Mouse (Mus musculus) spleen, postnatal 36 days (tissue): ENCODE results near the gene Chd5.

ENCODE experiments used
- DNase-seq, 2 experiments: peaks; one replicate each; pipeline ENCODE4 v3.0.0; 2022; ENCODE audit warnings: low spot score in 2 of 2, mixed read lengths in 1 of 2

Gene Chd5

GRCm38 (mm10) chr4:152353886-152354637 is 15.6 kb downstream of the Chd5 start:
- no peak for DNase-seq

- no peak for DNase-seq
Measured at GRCm38 (mm10) chr4:152355672-152356071, 17.2 kb downstream of the Chd5 start.

GRCm38 (mm10) chr4:152359700-152360099 is 21.2 kb downstream of the Chd5 start:
- DNase-seq: no peak

GRCm38 (mm10) chr4:152360855-152361254 is 22.4 kb downstream of the Chd5 start:
- peak in 1 of 2 experiments; percentile 11 for DNase-seq

- no peak for DNase-seq
Measured at GRCm38 (mm10) chr4:152362180-152362579, 23.7 kb downstream of the Chd5 start.

- DNase-seq: no peak
Measured at GRCm38 (mm10) chr4:152365228-152365627, 26.8 kb downstream of the Chd5 start.

- no peak for DNase-seq
Measured at GRCm38 (mm10) chr4:152382528-152383252, 44.2 kb downstream of the Chd5 start.

- DNase-seq: no peak
Measured at GRCm38 (mm10) chr4:152385644-152386043, 47.2 kb downstream of the Chd5 start.

GRCm38 (mm10) chr4:152392192-152392591 is 53.7 kb downstream of the Chd5 start:
- no peak for DNase-seq

GRCm38 (mm10) chr4:152392627-152393026 is 54.2 kb downstream of the Chd5 start:
- no peak for DNase-seq

- no peak for DNase-seq
Measured at GRCm38 (mm10) chr4:152398926-152399325, 60.5 kb downstream of the Chd5 start.

GRCm38 (mm10) chr4:152405143-152405542 is 66.7 kb downstream of the Chd5 start:
- DNase-seq: no peak

- no peak for DNase-seq
Measured at GRCm38 (mm10) chr4:152405671-152406201, 67.3 kb downstream of the Chd5 start.

GRCm38 (mm10) chr4:152406531-152406930 is 68.1 kb downstream of the Chd5 start:
- DNase-seq: no peak

- DNase-seq: no peak
Measured at GRCm38 (mm10) chr4:152410961-152411360, 72.5 kb downstream of the Chd5 start.

GRCm38 (mm10) chr4:152412524-152413080 is 74.2 kb downstream of the Chd5 start:
- no peak for DNase-seq

- no peak for DNase-seq
Measured at GRCm38 (mm10) chr4:152418229-152419060, 80.0 kb downstream of the Chd5 start.

- DNase-seq: no peak
Measured at GRCm38 (mm10) chr4:152423576-152423975, 85.1 kb downstream of the Chd5 start.

- DNase-seq: no peak
Measured at GRCm38 (mm10) chr4:152424341-152424740, 85.9 kb downstream of the Chd5 start.

- no peak for DNase-seq
Measured at GRCm38 (mm10) chr4:152424922-152425321, 86.5 kb downstream of the Chd5 start.

GRCm38 (mm10) chr4:152428259-152428658 is 89.8 kb downstream of the Chd5 start:
- DNase-seq: peak; percentile 27 to 46

- DNase-seq: peak; percentile 15 to 18
Measured at GRCm38 (mm10) chr4:152432308-152432707, 93.9 kb downstream of the Chd5 start.
